In genomic region chr13:110018431-110018901, GRCm38 (mm10) we compare ENCODE assay signal across 7 mouse cellular contexts.
DNase-seq lines count a peak whose midpoint lies in the region; ATAC-seq and TF ChIP-seq lines count a peak whose summit lies in the region.

No protein-coding gene starts in this region.

- no peaks in the 10 kb centered on the region for H3K9me3 ChIP-seq in embryonic facial prominence, embryonic 12.5 days
- no peaks in the 10 kb centered on the region for H3K9me3 ChIP-seq in heart, embryonic 10.5 days
- H3K9me3 ChIP-seq in kidney, embryonic 14.5 days (ENCODE audit: control insufficient read depth, low read length), result no peaks in the 10 kb centered on the region
- no peaks in the 10 kb centered on the region for H3K9me3 ChIP-seq in limb, embryonic 14.5 days (ENCODE audit: control insufficient read depth, low read length)
- H3K9me3 ChIP-seq in midbrain, postnatal 0 days (ENCODE audit: low read length), result no peaks in the 10 kb centered on the region

- WGBS in embryonic facial prominence, embryonic 12.5 days, result under 1% methylated on average over 17 of the region's 17 CpGs
- under 1% methylated on average over 17 of the region's 17 CpGs for WGBS in heart, embryonic 10.5 days
- WGBS in kidney, embryonic 14.5 days, result 1% methylated on average over 17 of the region's 17 CpGs
- 2% methylated on average over 17 of the region's 17 CpGs for WGBS in limb, embryonic 14.5 days
- WGBS in midbrain, postnatal 0 days, result under 1% methylated on average over 17 of the region's 17 CpGs

- H3K9ac ChIP-seq in embryonic facial prominence, embryonic 12.5 days, result peak overlapping the region; percentile 24; the same call in 1 of the 2 replicates
- peak overlapping the region; percentile 42; the same call in 1 of the 2 replicates for H3K9ac ChIP-seq in kidney, embryonic 14.5 days (ENCODE audit: low read depth, low read length)
- H3K9ac ChIP-seq in limb, embryonic 14.5 days (ENCODE audit: low read depth, low read length, severe bottlenecking), result 0 out of 2 replicates have a peak overlapping the region, but pooled peaks have one; percentile 34
- peak overlapping the region; percentile 50 for H3K9ac ChIP-seq in midbrain, postnatal 0 days (replicated peaks; ENCODE audit: low read length, poor library complexity, severe bottlenecking)

- peaks cover 7% of the 10 kb centered on the region; the same call in 1 of the 2 replicates for H3K27me3 ChIP-seq in embryonic facial prominence, embryonic 12.5 days
- peaks cover 13% of the 10 kb centered on the region; the same call in 1 of the 2 replicates for H3K27me3 ChIP-seq in heart, embryonic 10.5 days (ENCODE audit: insufficient read depth, poor library complexity, severe bottlenecking)
- H3K27me3 ChIP-seq in kidney, embryonic 14.5 days (ENCODE audit: control insufficient read depth, insufficient read depth, low read length), result no peaks in the 10 kb centered on the region
- no peaks in the 10 kb centered on the region for H3K27me3 ChIP-seq in limb, embryonic 14.5 days (ENCODE audit: control insufficient read depth, insufficient read depth, low read length)
- no peaks in the 10 kb centered on the region for H3K27me3 ChIP-seq in midbrain, postnatal 0 days (ENCODE audit: insufficient read depth, low read length)

- peak overlapping the region; percentile 75 for H3K4me2 ChIP-seq in embryonic facial prominence, embryonic 12.5 days (replicated peaks)
- peak overlapping the region; percentile 75 for H3K4me2 ChIP-seq in kidney, embryonic 14.5 days (replicated peaks; ENCODE audit: low read depth, low read length)
- peak overlapping the region; percentile 71 for H3K4me2 ChIP-seq in limb, embryonic 14.5 days (replicated peaks; ENCODE audit: low read depth, low read length, severe bottlenecking)
- peak overlapping the region; percentile 75 for H3K4me2 ChIP-seq in midbrain, postnatal 0 days (ENCODE audit: low read depth, low read length, poor library complexity, severe bottlenecking)

- peaks cover 9% of the 10 kb centered on the region; the same call in 1 of the 2 replicates for H3K4me1 ChIP-seq in embryonic facial prominence, embryonic 12.5 days
- H3K4me1 ChIP-seq in heart, embryonic 10.5 days, result peaks cover 15% of the 10 kb centered on the region
- H3K4me1 ChIP-seq in kidney, embryonic 14.5 days (ENCODE audit: control insufficient read depth, insufficient read depth, low read length), result peaks cover 8% of the 10 kb centered on the region; the same call in 1 of the 2 replicates
- peaks cover 5% of the 10 kb centered on the region; the same call in 1 of the 2 replicates for H3K4me1 ChIP-seq in limb, embryonic 14.5 days (ENCODE audit: control insufficient read depth, insufficient read depth, low read length)
- peaks cover 8% of the 10 kb centered on the region; the same call in 1 of the 2 replicates for H3K4me1 ChIP-seq in midbrain, postnatal 0 days (ENCODE audit: insufficient read depth, low read length)

- peak; percentile 93 for TF ChIP-seq CTCF in midbrain, postnatal 0 days (IDR thresholded peaks at IDR 0.05)

- no peak overlapping the region for H3K27ac ChIP-seq in embryonic facial prominence, embryonic 12.5 days
- peak overlapping the region; percentile 76 for H3K27ac ChIP-seq in heart, embryonic 10.5 days
- no peak overlapping the region for H3K27ac ChIP-seq in kidney, embryonic 14.5 days (ENCODE audit: low read depth, low read length)
- H3K27ac ChIP-seq in limb, embryonic 14.5 days (replicated peaks; ENCODE audit: low read depth, low read length), result no peak overlapping the region
- peak overlapping the region; percentile 65 for H3K27ac ChIP-seq in midbrain, postnatal 0 days (ENCODE audit: low read depth, low read length)

- ATAC-seq in embryonic facial prominence, embryonic 12.5 days (ENCODE audit: insufficient number of reproducible peaks, insufficient read depth, low FRiP score, low TSS enrichment), result no peak
- ATAC-seq in kidney, embryonic 14.5 days (ENCODE audit: low FRiP score, low TSS enrichment), result peak; percentile 84
- peak; percentile 74; the same call in 1 of the 2 replicates for ATAC-seq in limb, embryonic 14.5 days (ENCODE audit: low FRiP score, low read depth)
- ATAC-seq in midbrain, postnatal 0 days (ENCODE audit: low FRiP score), result peak; percentile 77

- H3K4me3 ChIP-seq in embryonic facial prominence, embryonic 12.5 days, result peak overlapping the region; percentile 37
- peak overlapping the region; percentile 61 for H3K4me3 ChIP-seq in heart, embryonic 10.5 days
- H3K4me3 ChIP-seq in kidney, embryonic 14.5 days (ENCODE audit: low read length), result peak overlapping the region; percentile 29
- peak overlapping the region; percentile 34 for H3K4me3 ChIP-seq in limb, embryonic 14.5 days (replicated peaks; ENCODE audit: low read length)
- H3K4me3 ChIP-seq in midbrain, postnatal 0 days (ENCODE audit: low read depth, low read length), result peak overlapping the region; percentile 29

- H3K36me3 ChIP-seq in embryonic facial prominence, embryonic 12.5 days, result no peaks in the 10 kb centered on the region
- no peaks in the 10 kb centered on the region for H3K36me3 ChIP-seq in heart, embryonic 10.5 days
- no peaks in the 10 kb centered on the region for H3K36me3 ChIP-seq in kidney, embryonic 14.5 days (ENCODE audit: control insufficient read depth, insufficient read depth, low read length)
- no peaks in the 10 kb centered on the region for H3K36me3 ChIP-seq in limb, embryonic 14.5 days (ENCODE audit: control insufficient read depth, insufficient read depth, low read length)
- H3K36me3 ChIP-seq in midbrain, postnatal 0 days (ENCODE audit: insufficient read depth, low read length), result no peaks in the 10 kb centered on the region

- peak; percentile 82 for DNase-seq in adrenal gland, postnatal 25 days
- peak; percentile 89 for DNase-seq in heart, embryonic 10.5 days (ENCODE audit: low spot score)
- peak; percentile 93 for DNase-seq in limb, embryonic 14.5 days (ENCODE audit: low spot score)
- DNase-seq in midbrain, postnatal 0 days (ENCODE audit: low spot score), result peak; percentile 94
- peak; percentile 29 to 77 for DNase-seq in spleen, postnatal 10 days (ENCODE audit: low spot score in 2 of 2)

- no peak for TF ChIP-seq POLR2A in limb, embryonic 14.5 days (IDR thresholded peaks at IDR 0.05; ENCODE audit: borderline replicate concordance, extremely low read depth, insufficient read depth, insufficient read length)

Comparison
In these comparisons a context has a peak if more than half of its experiments do, and no peak if none do; other contexts are left out.
1. H3K27ac ChIP-seq: peak in heart, embryonic 10.5 days (single experiment) and midbrain, postnatal 0 days (single experiment); none in embryonic facial prominence, embryonic 12.5 days (single experiment), kidney, embryonic 14.5 days (single experiment) and limb, embryonic 14.5 days (single experiment).
2. Peak in every context shown above with its lines, with median percentiles within 50 percentile points of each other: DNase-seq, H3K4me2 ChIP-seq, H3K4me3 ChIP-seq and H3K9ac ChIP-seq.